Mouse (Mus musculus): ENCODE measurements around the gene Ticam1. TPM values are rescaled to one million over a fixed set of nuclear protein-coding genes. Genes with fewer than 3 reads are reported as not detected.

Ticam1 gene
- polyA plus RNA-seq, 1 experiment from 2014 or later: 3.0 TPM

GRCm38 (mm10) chr17:56255429-56255828 is 21.2 kb downstream of the Ticam1 start:
- peak overlapping the region; percentile 72; the same call in 1 of the 2 replicates for H3K4me3 ChIP-seq
- H3K27me3 ChIP-seq (ENCODE audit: low read depth, poor library complexity, severe bottlenecking): no peaks in the 10 kb centered on the region
- no peaks in the 10 kb centered on the region for H3K9me3 ChIP-seq (replicated peaks)
- H3K4me1 ChIP-seq: peaks cover 41% of the 10 kb centered on the region
- H3K36me3 ChIP-seq: peaks cover 29% of the 10 kb centered on the region
- DNase-seq (ENCODE audit: low spot score): peak; percentile 66
- WGBS: 19% methylated on average over 9 of the region's 9 CpGs
- 0 out of 2 replicates have a peak overlapping the region, but pooled peaks have one; percentile 22 for H3K27ac ChIP-seq

GRCm38 (mm10) chr17:56254695-56255094 is 21.9 kb downstream of the Ticam1 start:
- 0 out of 2 replicates have a peak overlapping the region, but pooled peaks have one; percentile 7 for H3K27ac ChIP-seq
- H3K36me3 ChIP-seq: peaks cover 21% of the 10 kb centered on the region
- H3K4me3 ChIP-seq: no peak overlapping the region
- H3K27me3 ChIP-seq (ENCODE audit: low read depth, poor library complexity, severe bottlenecking): no peaks in the 10 kb centered on the region
- WGBS: 82% methylated on average over 4 of the region's 4 CpGs
- no peaks in the 10 kb centered on the region for H3K9me3 ChIP-seq (replicated peaks)
- DNase-seq (ENCODE audit: low spot score): no peak
- H3K4me1 ChIP-seq: peaks cover 37% of the 10 kb centered on the region

- Histone ChIP-seq H3K36me3 (no peaks in the 10 kb centered on the region), H3K27ac (peak overlapping the region; percentile 14; the same call in 1 of the 2 replicates), H3K27me3 (ENCODE audit: low read depth, poor library complexity, severe bottlenecking) (no peaks in the 10 kb centered on the region), H3K4me3 (peak overlapping the region; percentile 6; the same call in 1 of the 2 replicates), H3K9me3 (replicated peaks) (no peaks in the 10 kb centered on the region), H3K4me1 (peaks cover 12% of the 10 kb centered on the region)
- peak; percentile 71 for DNase-seq (ENCODE audit: low spot score)
- 34% methylated on average over 6 of the region's 6 CpGs for WGBS
Observed at GRCm38 (mm10) chr17:56251136-56251829, 25.3 kb downstream of the Ticam1 start.

GRCm38 (mm10) chr17:56245608-56246007 is 31.0 kb downstream of the Ticam1 start:
- Histone ChIP-seq H3K4me1 (peaks cover 7% of the 10 kb centered on the region), H3K36me3 (no peaks in the 10 kb centered on the region), H3K27me3 (ENCODE audit: low read depth, poor library complexity, severe bottlenecking) (peaks cover 13% of the 10 kb centered on the region), H3K27ac (no peak overlapping the region), H3K4me3 (no peak overlapping the region), H3K9me3 (replicated peaks) (no peaks in the 10 kb centered on the region)
- DNase-seq (ENCODE audit: low spot score): no peak
- 70% methylated on average over 7 of the region's 7 CpGs for WGBS

GRCm38 (mm10) chr17:56241541-56242401 is 34.8 kb downstream of the Ticam1 start:
- DNase-seq (ENCODE audit: low spot score): peak; percentile 97
- WGBS: 1% methylated on average over 33 of the region's 33 CpGs
- Histone ChIP-seq H3K9me3 (replicated peaks) (no peaks in the 10 kb centered on the region), H3K27ac (no peak overlapping the region), H3K4me1 (peaks cover 11% of the 10 kb centered on the region), H3K27me3 (ENCODE audit: low read depth, poor library complexity, severe bottlenecking) (peaks cover 13% of the 10 kb centered on the region), H3K4me3 (no peak overlapping the region), H3K36me3 (no peaks in the 10 kb centered on the region)

GRCm38 (mm10) chr17:56233818-56234469 is 42.6 kb downstream of the Ticam1 start:
- DNase-seq (ENCODE audit: low spot score): peak; percentile 75
- H3K27ac ChIP-seq: no peak overlapping the region
- WGBS: 4% methylated on average over 14 of the region's 14 CpGs
- H3K27me3 ChIP-seq (ENCODE audit: low read depth, poor library complexity, severe bottlenecking): no peaks in the 10 kb centered on the region
- no peaks in the 10 kb centered on the region for H3K36me3 ChIP-seq
- H3K9me3 ChIP-seq (replicated peaks): no peaks in the 10 kb centered on the region
- peaks cover 15% of the 10 kb centered on the region for H3K4me1 ChIP-seq
- 0 out of 2 replicates have a peak overlapping the region, but pooled peaks have one; percentile 8 for H3K4me3 ChIP-seq

GRCm38 (mm10) chr17:56233389-56233788 is 43.2 kb downstream of the Ticam1 start:
- Histone ChIP-seq H3K4me3 (no peak overlapping the region), H3K9me3 (replicated peaks) (no peaks in the 10 kb centered on the region), H3K27ac (no peak overlapping the region), H3K4me1 (peaks cover 15% of the 10 kb centered on the region), H3K27me3 (ENCODE audit: low read depth, poor library complexity, severe bottlenecking) (no peaks in the 10 kb centered on the region), H3K36me3 (no peaks in the 10 kb centered on the region)
- DNase-seq (ENCODE audit: low spot score): no peak
- 60% methylated on average over 8 of the region's 8 CpGs for WGBS

- no peak for DNase-seq (ENCODE audit: low spot score)
- no peak overlapping the region for H3K27ac ChIP-seq
Observed at GRCm38 (mm10) chr17:56229943-56230342, 46.6 kb downstream of the Ticam1 start.

GRCm38 (mm10) chr17:56226566-56226965 is 50.0 kb downstream of the Ticam1 start:
- Histone ChIP-seq H3K4me3 (no peak overlapping the region), H3K9me3 (replicated peaks) (no peaks in the 10 kb centered on the region), H3K36me3 (no peaks in the 10 kb centered on the region), H3K4me1 (no peaks in the 10 kb centered on the region), H3K27ac (no peak overlapping the region), H3K27me3 (ENCODE audit: low read depth, poor library complexity, severe bottlenecking) (no peaks in the 10 kb centered on the region)
- DNase-seq (ENCODE audit: low spot score): no peak
- 81% methylated on average over 3 of the region's 3 CpGs for WGBS

More at GRCm38 (mm10) chr17:56229943-56230342, 46.6 kb downstream of the Ticam1 start:
- H3K27me3 ChIP-seq (ENCODE audit: low read depth, poor library complexity, severe bottlenecking): no peaks in the 10 kb centered on the region
- 69% methylated on average over 10 of the region's 10 CpGs for WGBS
- H3K4me3 ChIP-seq: no peak overlapping the region
- H3K36me3 ChIP-seq: no peaks in the 10 kb centered on the region
- H3K4me1 ChIP-seq: peaks cover 9% of the 10 kb centered on the region
- H3K9me3 ChIP-seq (replicated peaks): no peaks in the 10 kb centered on the region

- 55% methylated on average over 1 of the region's 1 CpGs for WGBS
- 0 out of 2 replicates have a peak, but pooled peaks cover 2% of the 10 kb centered on the region for H3K4me1 ChIP-seq
- H3K4me3 ChIP-seq: no peak overlapping the region
- DNase-seq (ENCODE audit: low spot score): no peak
- H3K27ac ChIP-seq: no peak overlapping the region
- no peaks in the 10 kb centered on the region for H3K9me3 ChIP-seq (replicated peaks)
- no peaks in the 10 kb centered on the region for H3K36me3 ChIP-seq
- no peaks in the 10 kb centered on the region for H3K27me3 ChIP-seq (ENCODE audit: low read depth, poor library complexity, severe bottlenecking)
Observed at GRCm38 (mm10) chr17:56224916-56225315, 51.7 kb downstream of the Ticam1 start.

- Histone ChIP-seq H3K27ac (no peak overlapping the region), H3K36me3 (peaks cover 8% of the 10 kb centered on the region; the same call in 1 of the 2 replicates), H3K4me3 (peak overlapping the region; percentile 93; the same call in 1 of the 2 replicates), H3K9me3 (replicated peaks) (no peaks in the 10 kb centered on the region), H3K4me1 (peaks cover 31% of the 10 kb centered on the region), H3K27me3 (ENCODE audit: low read depth, poor library complexity, severe bottlenecking) (no peaks in the 10 kb centered on the region)
- no peak for DNase-seq (ENCODE audit: low spot score)
- WGBS: 57% methylated on average over 3 of the region's 3 CpGs
Observed at GRCm38 (mm10) chr17:56219805-56220204, 56.8 kb downstream of the Ticam1 start.
